Mouse (Mus musculus) frontal cortex, adult (tissue): ENCODE results near the gene Pde4d.

Experiments
- ATAC-seq: cut with Nextera tagmentation; 2 replicates; pipeline ENCODE4 v1.9.2; 2017; ENCODE audit warnings: mild to moderate bottlenecking, moderate library complexity, mixed read lengths; ENCODE audit not compliant: low TSS enrichment

Pde4d gene

DNA sequence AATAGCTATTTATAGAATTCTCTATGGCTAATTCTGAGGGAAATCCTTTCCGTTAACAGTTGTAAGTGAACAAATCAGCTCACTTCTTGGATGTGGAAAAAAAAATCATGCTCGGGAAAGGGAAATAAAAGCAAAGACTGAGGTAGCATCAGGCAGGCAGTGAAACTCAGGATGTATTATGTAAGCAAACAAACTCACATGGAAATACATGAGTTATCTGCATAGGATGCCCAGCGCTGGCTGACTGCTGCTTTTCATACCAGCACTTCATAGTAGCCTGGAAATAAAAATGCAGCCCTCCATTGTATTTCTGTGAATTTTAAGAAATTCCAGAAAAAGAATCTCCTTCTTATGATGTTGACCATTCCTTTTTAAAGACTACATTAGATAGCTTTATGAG lies 1237.2 kb downstream of the Pde4d start:
- peak; percentile 30; the same call in 1 of the 2 replicates for ATAC-seq

DNA sequence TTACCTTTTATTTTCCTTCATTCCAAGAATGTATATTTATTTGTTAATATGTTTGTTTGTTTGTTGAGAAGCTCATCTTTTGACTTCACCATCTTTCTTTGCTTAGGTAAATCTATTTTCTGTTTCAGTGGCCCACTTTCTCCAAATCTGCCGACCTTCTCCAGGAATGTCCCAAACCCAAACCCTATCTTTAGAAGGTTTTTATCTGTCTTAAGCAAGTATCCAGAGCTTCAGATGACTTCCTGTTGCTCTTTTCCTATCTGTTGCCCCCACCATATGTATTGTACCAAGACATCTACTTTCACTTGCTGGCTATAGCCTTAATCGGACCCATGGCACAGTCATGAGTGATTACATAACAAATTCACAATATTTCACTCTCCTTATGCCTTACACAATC lies 1238.4 kb downstream of the Pde4d start:
- ATAC-seq = no peak

DNA sequence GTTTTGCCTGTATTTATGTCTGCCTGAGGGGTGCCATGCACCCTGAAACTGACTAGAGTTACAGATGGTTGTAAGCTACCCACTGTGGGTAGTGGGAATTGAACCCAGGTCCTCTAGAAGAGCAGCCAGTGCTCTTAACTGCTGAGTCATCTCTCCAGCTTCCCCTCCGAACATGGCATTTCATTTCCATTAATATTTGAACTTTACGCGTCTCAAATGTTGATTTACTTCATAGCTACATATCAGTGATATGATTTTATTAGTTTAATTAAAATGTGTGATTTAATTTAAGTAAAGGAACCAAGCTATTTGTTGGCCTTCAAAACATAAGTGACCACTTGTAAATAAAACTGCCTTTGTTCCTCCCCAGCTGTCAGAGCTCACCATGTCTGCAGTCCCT lies 1239.4 kb downstream of the Pde4d start:
- no peak for ATAC-seq

DNA sequence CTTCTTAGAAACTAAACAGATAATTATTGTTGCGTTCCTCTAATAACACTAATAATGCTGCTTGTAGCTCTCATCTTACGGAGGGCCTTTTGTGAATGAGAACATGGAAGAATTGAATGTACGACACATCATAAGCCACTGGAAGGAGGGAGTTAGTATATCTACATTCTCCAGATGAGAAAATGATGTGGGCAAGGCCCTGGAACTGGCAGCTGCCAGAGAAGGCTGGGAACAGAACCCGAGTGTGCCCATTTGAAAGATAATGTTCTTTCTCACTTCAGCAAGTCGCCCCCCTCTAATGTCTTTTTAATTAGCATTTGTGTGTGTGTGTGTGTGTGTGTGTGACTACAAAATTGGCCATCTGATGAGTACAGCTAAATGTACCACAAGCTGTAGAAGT lies 1240.8 kb downstream of the Pde4d start:
- no peak for ATAC-seq

DNA sequence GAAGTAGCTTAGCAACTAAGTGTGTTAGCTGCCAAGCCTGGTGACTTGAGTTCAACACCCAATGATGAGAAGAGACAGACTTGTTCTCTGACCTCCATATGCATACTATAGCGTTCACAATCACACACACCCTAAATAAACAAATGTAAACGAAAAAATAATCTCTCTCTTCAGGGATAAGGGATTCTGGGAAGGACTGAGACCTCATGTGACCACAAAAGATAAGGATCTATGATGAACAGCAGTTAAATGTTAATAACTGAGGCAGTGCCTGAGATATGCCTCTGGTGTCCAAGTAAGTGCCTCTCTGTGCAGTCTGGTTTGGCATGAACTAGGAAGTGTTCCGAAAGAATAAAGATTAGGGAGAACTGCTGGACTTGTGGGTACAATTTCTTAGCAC lies 1243.1 kb downstream of the Pde4d start:
- no peak for ATAC-seq

DNA sequence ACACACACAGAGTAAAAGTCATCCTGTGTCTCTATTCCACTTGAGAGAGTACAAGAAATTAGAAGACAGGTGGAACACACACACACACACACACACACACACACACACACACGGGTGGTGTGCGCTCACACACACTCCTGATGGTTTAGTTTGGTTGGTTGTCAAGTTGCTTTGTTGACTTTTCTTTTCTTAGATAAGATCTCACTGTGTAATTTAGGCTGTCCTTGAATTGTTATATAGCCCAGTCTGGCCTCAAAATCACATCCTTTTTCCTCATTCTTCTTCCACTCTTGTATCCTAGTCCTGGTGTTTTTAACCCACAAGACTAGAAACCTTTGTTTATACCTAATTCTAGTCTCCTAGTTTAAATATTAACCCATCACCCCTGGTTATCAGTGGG lies 1244.0 kb downstream of the Pde4d start:
- no peak for ATAC-seq

DNA sequence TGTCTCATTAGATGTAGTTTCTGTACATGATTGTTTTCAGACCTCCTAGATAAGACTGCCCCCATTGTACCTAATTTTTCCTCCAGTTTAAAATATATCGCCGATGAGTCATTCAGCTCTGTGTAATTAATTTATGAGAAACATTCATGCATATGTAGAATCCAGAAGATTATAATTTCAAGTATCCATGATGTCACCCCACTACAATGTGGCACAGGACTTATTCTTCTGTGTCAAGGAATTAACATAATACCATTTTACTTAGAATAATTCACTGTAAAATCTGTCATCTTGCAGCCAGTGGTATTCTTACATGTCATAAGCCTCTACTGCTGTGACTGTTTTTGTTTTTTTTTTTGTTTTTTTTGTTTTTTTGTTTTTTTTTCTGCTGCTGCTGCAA lies 1244.5 kb downstream of the Pde4d start:
- ATAC-seq = peak; percentile 57

DNA sequence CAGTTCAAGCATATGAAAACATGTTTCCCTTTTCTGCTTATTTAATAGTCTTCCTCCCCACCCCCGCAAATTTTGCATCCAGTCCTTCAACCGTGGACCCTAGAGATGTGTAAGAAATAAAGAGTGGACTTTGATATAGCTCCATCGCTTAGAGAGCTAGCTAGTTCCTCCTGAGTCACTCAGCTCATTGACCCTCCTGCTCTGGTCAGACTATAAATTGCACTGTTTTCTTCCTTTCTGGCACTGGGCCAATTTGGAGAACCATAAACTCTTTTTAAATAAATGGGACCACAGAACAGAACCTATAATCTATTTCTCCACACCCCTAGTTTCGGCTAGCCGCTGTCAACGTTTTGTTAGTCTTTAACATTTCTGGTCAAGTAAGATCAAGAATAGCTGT lies 1245.3 kb downstream of the Pde4d start:
- ATAC-seq = no peak

DNA sequence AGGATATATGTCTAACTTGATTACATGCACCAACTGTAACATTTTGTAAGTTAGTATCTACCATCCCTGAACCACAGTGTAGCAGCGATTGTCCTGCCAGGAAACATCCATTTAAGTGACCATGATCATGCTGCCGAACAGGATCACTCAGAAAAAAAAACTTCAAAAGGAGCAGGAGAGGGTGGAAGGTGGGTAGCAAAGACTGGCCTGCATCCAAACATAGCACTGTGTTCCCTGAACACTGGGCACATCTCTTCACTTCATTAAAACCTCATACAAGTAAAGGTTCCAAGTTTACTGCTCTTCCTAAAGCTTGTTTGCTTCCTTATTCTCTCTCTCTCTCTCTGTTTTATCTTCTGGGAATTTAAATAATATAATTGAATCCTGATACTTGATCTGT lies 1256.4 kb downstream of the Pde4d start:
- ATAC-seq = peak; percentile 62

DNA sequence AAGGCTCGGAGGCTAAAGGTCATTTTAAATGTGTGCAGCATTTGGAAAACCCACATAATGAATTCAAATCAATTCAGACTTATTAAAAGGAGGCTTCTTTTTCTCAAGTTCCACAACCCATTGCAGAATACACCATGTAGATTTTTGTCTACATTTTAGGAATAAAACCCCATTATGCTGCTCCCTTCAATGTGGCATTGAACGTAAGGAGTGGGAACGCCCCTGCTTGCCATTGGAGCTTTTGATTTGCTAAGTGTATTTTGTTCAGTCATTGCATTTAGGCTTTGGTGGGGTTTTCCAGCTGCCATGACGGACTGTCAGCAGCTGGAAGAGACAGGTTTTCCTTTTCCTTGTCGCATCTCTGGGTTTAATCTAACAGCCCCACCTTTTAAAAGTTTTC lies 1256.8 kb downstream of the Pde4d start:
- ATAC-seq = no peak

DNA sequence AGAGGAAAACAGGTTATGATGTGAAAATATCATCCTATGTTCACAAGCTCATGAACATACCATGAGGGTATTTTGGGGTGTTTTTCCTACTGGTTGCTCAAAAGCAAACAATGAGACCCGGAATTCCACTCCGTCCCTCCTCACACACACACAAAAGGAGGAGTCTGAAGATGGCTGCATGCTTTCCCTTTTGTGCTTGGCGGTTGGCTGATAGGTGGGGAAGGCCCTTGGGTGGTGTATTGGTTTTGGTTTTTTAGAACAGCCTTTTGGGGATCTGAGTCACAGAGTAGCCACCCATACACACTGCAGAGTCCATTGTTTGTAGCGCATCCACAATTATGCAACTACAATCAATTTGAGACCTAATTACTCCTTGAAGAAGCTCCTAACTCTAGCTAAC lies 1257.4 kb downstream of the Pde4d start:
- no peak for ATAC-seq

DNA sequence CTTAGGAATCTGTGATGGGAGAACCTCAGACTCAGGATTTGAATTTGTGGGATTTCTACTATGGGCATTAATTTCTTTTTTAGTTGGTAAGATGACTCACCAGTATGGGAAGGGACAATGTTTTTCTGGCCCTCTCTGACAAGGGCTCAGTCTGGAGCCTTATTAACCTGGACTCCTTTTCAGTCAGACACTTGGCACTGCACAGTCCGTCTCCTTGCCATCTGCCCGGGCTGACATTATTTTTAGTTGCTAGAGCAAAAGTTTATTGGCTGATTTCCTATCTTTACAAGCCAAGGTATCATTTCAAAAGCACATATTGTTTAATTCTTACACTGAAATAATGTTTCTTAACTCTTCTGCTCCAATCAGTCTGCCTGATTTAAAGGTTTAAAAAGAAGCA lies 1258.6 kb downstream of the Pde4d start:
- no peak for ATAC-seq

DNA sequence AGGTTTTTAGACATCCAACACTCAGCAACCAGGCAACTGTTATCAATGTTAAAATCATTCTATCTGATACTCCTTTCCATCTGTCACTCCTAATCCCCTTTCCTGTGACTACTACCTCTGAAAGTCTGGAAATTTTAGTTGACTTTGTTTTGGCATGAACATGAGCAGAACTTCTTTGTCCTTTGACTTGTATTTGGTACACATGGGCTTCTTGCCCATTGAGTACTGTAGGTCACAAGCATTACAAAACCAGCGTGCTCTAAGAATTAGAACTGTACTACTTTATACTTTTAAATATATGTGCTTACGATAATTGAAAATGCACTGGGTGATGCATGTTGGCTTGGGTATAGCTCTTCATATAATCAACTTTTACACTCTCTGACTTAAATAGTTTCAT lies 1264.8 kb downstream of the Pde4d start:
- no peak for ATAC-seq

DNA sequence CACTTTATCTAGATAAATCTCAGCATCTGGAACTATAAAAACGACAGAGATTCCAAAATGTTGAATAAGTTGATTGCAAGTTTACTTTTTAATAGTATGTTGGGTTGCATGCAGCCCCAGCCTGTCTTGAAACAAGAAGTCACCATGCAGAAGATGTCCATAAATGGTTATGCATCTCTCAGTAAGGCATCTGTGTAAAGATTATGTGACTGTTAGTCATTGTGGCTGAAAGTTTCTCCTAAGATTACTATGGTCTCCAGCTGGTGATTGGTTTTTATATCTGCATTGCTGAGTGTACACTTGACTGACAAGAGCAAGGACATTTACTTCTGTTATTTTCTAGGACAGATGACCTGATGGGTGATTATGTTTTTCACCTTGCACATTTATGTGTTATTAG lies 1265.6 kb downstream of the Pde4d start:
- ATAC-seq = no peak

DNA sequence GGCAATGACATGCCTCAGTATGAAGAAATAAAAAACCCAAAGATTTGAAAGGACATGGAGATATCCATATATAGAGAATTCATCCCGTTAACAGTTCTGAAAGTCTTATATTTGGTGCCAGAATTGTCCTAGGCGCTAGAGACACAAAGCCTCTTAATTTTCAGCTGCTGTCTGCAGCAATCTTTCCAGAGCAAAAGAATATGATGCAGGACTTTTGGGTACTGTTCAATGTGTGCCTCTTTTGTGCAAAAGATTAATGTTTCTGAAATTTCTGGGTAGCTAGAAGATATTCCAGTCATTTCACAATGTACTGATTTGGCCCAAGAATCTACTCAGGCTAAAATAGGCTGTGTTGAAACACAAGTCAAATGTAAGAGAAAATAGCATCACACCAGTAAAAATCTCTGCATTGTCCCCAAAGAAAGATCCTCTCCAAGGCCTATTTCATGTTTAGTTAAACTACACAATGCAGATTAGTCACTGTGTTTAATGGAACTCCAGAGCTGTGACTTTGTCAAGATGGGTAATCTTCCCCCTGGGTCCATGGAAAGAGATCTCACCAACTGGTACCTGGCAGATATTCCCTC lies 1270.5 kb downstream of the Pde4d start:
- peak; percentile 79 for ATAC-seq

DNA sequence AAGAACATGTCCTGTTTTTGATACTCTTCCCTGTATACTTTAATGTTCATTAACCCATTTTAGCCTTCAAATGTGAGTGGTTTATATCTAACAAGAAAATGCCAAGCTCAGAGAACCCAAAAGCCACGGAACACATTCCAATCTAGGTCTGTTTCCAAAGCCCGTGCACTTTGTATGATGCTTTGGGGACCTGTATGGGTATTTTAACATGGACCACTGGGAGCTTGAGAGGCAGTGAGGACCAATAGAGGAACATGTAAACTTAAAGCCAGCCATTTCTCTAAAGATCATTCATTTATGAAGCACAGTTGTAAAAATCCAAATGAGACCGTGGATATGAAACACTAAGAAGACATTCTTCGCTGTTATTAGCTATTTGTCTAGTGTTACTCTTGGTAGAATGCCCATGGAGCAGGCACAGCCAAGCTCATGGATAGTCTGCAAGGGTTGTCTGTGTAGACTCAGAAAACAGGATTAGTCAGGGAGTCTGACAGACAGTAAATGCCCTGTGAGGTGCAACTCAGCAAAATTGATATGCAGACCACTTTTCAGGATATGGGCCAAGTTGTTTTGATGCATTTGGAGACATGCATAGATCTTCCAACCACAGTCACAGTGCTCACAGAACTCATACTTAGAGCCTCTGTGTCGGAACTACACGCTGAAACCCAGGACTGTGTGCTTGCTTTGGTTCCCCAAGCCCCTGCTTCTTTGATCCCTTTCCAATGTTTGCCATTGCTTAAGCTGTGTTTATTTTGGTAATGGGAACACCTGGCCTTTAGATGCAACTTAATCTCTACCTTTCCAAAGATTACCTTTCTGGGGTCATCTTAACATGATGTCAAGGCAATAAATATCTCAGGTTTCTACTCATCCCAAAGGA lies 1272.7 kb downstream of the Pde4d start:
- no peak for ATAC-seq

DNA sequence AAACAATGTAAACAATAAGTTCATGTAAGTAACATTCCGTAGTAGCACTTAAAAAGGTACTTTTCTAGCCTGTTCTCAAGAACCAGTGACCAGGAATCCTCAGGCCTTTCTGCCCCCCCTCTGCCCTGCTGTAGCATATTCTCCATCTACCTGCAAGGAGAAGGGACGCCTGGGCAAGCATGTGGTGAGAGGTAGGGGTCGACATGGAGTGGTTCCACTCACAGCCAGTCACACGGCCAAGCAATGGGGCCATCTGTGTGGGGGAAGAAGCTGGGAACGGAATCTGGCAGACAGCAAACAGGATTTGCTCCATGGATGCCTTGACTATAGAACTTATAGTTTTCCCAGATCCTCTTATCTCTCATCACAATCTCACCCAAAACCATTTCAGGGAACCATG lies 1277.6 kb downstream of the Pde4d start:
- no peak for ATAC-seq

DNA sequence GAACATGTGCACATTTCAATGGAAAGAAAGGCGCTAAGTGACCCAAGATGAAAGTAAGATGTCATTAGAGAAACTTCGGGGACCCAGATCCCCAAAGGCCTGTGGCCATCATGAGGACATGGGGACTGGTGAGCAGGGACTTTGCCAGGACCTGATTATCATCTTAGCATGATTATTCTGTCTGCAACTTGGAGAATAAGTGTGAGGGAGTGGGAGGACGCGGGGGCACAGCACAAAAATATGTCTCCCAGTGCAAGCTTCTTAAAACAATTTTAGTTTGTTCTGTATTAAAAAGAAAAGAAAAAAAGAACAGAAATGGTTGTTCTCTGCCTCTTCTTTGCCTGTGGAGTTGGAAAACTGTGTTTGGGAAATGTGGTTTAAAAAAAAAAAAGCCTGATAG lies 1279.9 kb downstream of the Pde4d start:
- peak; percentile 59 for ATAC-seq

DNA sequence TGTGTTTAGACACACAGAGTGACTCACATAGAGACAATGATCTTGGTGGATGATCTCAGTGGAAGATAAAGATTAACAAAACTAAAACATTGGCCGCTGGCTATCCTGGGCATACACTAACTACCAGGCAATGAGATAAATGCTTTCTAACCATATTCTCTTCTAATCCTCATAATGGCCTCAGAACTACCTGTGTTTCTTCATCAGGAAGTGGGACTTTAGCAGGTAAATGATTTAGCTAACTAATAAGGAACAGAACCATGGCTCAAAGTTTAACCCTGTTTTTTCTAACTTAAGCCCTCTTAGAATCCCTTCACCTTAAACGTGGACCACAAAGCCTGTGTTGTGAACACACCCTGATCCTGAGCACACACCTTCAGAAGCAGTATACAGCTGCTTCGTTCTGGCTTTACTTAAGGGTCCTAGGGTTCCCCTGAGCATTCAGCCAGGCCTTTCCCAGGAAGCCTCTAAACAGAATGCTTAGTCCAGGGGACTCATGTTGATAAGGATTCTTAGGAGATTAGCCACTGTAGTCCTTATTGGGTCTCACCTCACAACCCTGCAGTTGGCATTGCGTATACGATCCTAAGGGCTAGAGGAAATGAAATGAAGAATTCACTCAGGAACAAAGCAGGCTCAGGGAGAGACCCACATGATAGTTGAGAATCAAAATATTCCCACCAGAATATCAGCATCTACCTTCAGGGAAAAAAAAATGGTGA lies 1283.1 kb downstream of the Pde4d start:
- no peak for ATAC-seq

DNA sequence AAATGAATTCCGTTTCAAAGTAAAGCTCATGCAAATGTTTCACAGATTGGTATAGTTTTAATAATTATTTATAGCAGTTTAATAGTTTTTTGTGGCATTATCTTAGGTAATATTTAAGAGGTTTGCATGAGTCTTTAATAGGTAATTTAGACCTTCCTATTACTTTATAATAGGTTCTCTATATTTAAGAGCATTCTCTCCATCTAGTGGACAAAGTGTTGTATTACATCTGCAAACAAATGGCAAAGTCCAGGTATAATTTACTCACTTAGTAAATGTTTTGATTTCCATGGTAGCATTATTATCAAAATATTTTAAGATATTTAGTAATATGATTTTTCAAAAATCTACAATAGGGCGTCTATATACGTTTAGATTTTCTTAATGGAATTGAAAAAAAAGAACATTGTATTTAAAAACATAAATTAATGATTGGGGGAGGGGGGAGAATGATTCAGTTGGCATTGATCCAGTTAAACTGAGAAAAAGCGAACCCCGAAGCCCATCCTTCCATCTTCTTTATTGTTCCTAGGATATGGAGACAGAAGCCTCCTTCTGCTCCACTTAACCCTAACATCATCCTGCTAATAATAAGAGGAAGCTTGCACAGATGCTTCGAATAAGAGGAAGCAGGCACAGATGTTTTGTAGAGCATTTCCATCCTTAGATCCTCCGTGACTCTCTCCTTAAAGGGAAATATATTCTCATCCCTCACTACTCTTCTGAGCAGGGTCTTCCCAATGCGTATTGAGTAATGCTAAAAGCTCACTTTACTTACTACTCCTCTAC lies 1286.7 kb downstream of the Pde4d start:
- no peak for ATAC-seq

DNA sequence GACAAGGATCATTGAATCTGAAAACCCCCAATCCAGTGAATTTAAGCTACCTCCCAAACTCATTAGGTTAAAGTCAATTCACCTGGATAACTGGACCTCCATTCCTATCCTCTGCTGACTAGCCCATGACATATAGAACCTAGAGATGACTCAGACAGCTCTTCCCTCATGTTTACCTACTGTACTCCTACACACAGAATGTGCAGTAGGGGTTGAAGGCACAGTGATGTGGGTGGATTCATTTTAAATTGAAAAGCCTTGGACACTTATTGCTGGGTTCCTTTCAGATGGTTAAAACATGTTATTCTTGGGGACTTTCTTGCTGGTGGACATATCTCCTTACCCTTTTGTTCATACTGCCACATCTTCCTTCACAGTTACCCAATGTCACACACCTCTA lies 1296.7 kb downstream of the Pde4d start:
- ATAC-seq = peak; percentile 95

DNA sequence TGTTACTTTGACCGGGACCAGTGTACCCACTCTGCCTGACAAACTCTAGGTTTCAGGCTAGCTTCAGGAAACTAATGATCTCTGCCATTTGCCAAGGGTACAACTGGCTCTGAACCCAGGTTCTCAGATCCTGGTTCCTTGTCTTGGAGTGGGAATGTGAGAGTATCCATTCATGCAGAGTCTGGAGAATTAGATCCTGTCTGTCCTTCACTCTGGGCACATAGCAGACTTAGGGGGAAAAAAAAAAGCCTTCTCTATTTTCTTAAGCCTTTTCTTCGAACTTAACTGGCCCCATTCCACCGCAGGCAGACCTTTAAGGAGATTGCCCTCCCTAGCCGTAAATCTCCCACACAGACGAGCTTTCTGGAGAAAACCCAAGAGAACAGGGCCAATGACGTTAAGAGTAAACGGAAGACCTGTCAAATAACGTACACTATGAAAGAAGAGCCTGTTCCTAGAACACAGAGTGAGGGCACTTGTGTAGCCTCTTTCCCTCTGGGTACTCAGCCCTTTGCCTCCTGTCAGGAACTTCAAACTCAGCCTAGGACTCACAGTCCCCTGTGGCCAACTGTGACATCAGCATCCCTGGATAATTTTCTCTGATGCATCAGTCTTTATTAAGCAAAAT lies 1302.6 kb downstream of the Pde4d start:
- ATAC-seq = peak; percentile 31; the same call in 1 of the 2 replicates
